Mouse (Mus musculus): ENCODE results near the gene Slco4c1. TPM values are rescaled to one million over a fixed set of nuclear protein-coding genes. Genes with fewer than 3 reads are reported as not detected.
A peak's percentile ranks its signal among the peaks of the same experiment; 100 is the strongest.

Gene Slco4c1
- polyA plus RNA-seq, 1 experiment from 2014 or later = 0.10 TPM

GRCm38 (mm10) chr1:96853541-96853940 lies 18.4 kb downstream of the Slco4c1 start:
- Histone ChIP-seq H3K4me2 (replicated peaks) (no peak overlapping the region), H3K27ac (replicated peaks) (no peak overlapping the region), H3K27me3 (no peaks in the 10 kb centered on the region), H3K9me3 (no peaks in the 10 kb centered on the region), H3K36me3 (no peaks in the 10 kb centered on the region), H3K4me3 (no peak overlapping the region), H3K4me1 (no peaks in the 10 kb centered on the region), H3K9ac (replicated peaks) (no peak overlapping the region)
- 87% methylated on average over 4 of the region's 4 CpGs for WGBS
- no peak for ATAC-seq (ENCODE audit: low FRiP score, low read depth)

- no peaks in the 10 kb centered on the region for H3K9me3 ChIP-seq
- no peak overlapping the region for H3K4me2 ChIP-seq (replicated peaks)
- H3K9ac ChIP-seq (replicated peaks) = no peak overlapping the region
- ATAC-seq (ENCODE audit: low FRiP score, low read depth) = no peak
- 72% methylated on average over 4 of the region's 4 CpGs for WGBS
- no peaks in the 10 kb centered on the region for H3K27me3 ChIP-seq
- no peaks in the 10 kb centered on the region for H3K4me1 ChIP-seq
- no peaks in the 10 kb centered on the region for H3K36me3 ChIP-seq
- no peak overlapping the region for H3K4me3 ChIP-seq
- no peak overlapping the region for H3K27ac ChIP-seq (replicated peaks)
These were observed 22.9 kb downstream of the Slco4c1 start for GRCm38 (mm10) chr1:96849101-96849500.

GRCm38 (mm10) chr1:96848606-96849005 lies 23.4 kb downstream of the Slco4c1 start:
- Histone ChIP-seq H3K4me2 (replicated peaks) (no peak overlapping the region), H3K36me3 (no peaks in the 10 kb centered on the region), H3K27ac (replicated peaks) (no peak overlapping the region), H3K4me1 (no peaks in the 10 kb centered on the region), H3K4me3 (no peak overlapping the region), H3K27me3 (no peaks in the 10 kb centered on the region), H3K9ac (replicated peaks) (no peak overlapping the region), H3K9me3 (no peaks in the 10 kb centered on the region)
- whole genome bisulfite sequencing = 51% methylated on average over 2 of the region's 2 CpGs
- ATAC-seq (ENCODE audit: low FRiP score, low read depth) = no peak

- 0 out of 2 replicates have a peak, but pooled peaks have one; percentile 24 for ATAC-seq (ENCODE audit: low FRiP score, low read depth)
- Histone ChIP-seq H3K4me1 (no peaks in the 10 kb centered on the region), H3K9me3 (no peaks in the 10 kb centered on the region), H3K27ac (replicated peaks) (no peak overlapping the region), H3K9ac (replicated peaks) (no peak overlapping the region), H3K4me3 (no peak overlapping the region), H3K4me2 (replicated peaks) (no peak overlapping the region), H3K27me3 (no peaks in the 10 kb centered on the region), H3K36me3 (no peaks in the 10 kb centered on the region)
- WGBS = 5% methylated on average over 3 of the region's 3 CpGs
These were observed 25.2 kb downstream of the Slco4c1 start for GRCm38 (mm10) chr1:96846727-96847126.

- 74% methylated on average over 2 of the region's 2 CpGs for WGBS
- H3K4me2 ChIP-seq (replicated peaks) = no peak overlapping the region
- ATAC-seq (ENCODE audit: low FRiP score, low read depth) = no peak
- H3K9me3 ChIP-seq = no peaks in the 10 kb centered on the region
- no peak overlapping the region for H3K27ac ChIP-seq (replicated peaks)
- no peak overlapping the region for H3K9ac ChIP-seq (replicated peaks)
- no peaks in the 10 kb centered on the region for H3K4me1 ChIP-seq
- H3K4me3 ChIP-seq = no peak overlapping the region
- no peaks in the 10 kb centered on the region for H3K36me3 ChIP-seq
- H3K27me3 ChIP-seq = no peaks in the 10 kb centered on the region
These were observed 66.7 kb downstream of the Slco4c1 start for GRCm38 (mm10) chr1:96805287-96805727.

- Histone ChIP-seq H3K9me3 (no peaks in the 10 kb centered on the region), H3K4me2 (replicated peaks) (no peak overlapping the region), H3K4me1 (no peaks in the 10 kb centered on the region), H3K27me3 (no peaks in the 10 kb centered on the region), H3K36me3 (no peaks in the 10 kb centered on the region), H3K4me3 (no peak overlapping the region), H3K27ac (replicated peaks) (no peak overlapping the region), H3K9ac (replicated peaks) (no peak overlapping the region)
- ATAC-seq (ENCODE audit: low FRiP score, low read depth) = peak; percentile 75; the same call in 1 of the 2 replicates
These were observed 70.4 kb downstream of the Slco4c1 start for GRCm38 (mm10) chr1:96801595-96801994.

GRCm38 (mm10) chr1:96794690-96795089 lies 77.3 kb downstream of the Slco4c1 start:
- Histone ChIP-seq H3K36me3 (no peaks in the 10 kb centered on the region), H3K27me3 (no peaks in the 10 kb centered on the region), H3K27ac (replicated peaks) (no peak overlapping the region), H3K9me3 (no peaks in the 10 kb centered on the region), H3K4me3 (no peak overlapping the region), H3K4me1 (no peaks in the 10 kb centered on the region), H3K9ac (replicated peaks) (no peak overlapping the region), H3K4me2 (replicated peaks) (no peak overlapping the region)
- WGBS = 85% methylated on average over 4 of the region's 4 CpGs
- no peak for ATAC-seq (ENCODE audit: low FRiP score, low read depth)

- Histone ChIP-seq H3K9ac (replicated peaks) (no peak overlapping the region), H3K9me3 (no peaks in the 10 kb centered on the region), H3K36me3 (no peaks in the 10 kb centered on the region), H3K4me1 (no peaks in the 10 kb centered on the region), H3K4me2 (replicated peaks) (no peak overlapping the region), H3K27ac (replicated peaks) (no peak overlapping the region), H3K27me3 (no peaks in the 10 kb centered on the region), H3K4me3 (no peak overlapping the region)
- 79% methylated on average over 5 of the region's 5 CpGs for WGBS
- ATAC-seq (ENCODE audit: low FRiP score, low read depth) = no peak
These were observed 77.7 kb downstream of the Slco4c1 start for GRCm38 (mm10) chr1:96794290-96794689.

GRCm38 (mm10) chr1:96789268-96789667 lies 82.7 kb downstream of the Slco4c1 start:
- WGBS = 94% methylated on average over 1 of the region's 1 CpGs
- Histone ChIP-seq H3K4me2 (replicated peaks) (no peak overlapping the region), H3K4me1 (no peaks in the 10 kb centered on the region), H3K4me3 (no peak overlapping the region), H3K9ac (replicated peaks) (no peak overlapping the region), H3K27me3 (no peaks in the 10 kb centered on the region), H3K9me3 (no peaks in the 10 kb centered on the region), H3K36me3 (no peaks in the 10 kb centered on the region), H3K27ac (replicated peaks) (no peak overlapping the region)
- no peak for ATAC-seq (ENCODE audit: low FRiP score, low read depth)

GRCm38 (mm10) chr1:96774174-96774573 lies 97.8 kb downstream of the Slco4c1 start:
- Histone ChIP-seq H3K4me3 (no peak overlapping the region), H3K9ac (replicated peaks) (no peak overlapping the region), H3K4me2 (replicated peaks) (no peak overlapping the region), H3K9me3 (no peaks in the 10 kb centered on the region), H3K27me3 (no peaks in the 10 kb centered on the region), H3K36me3 (no peaks in the 10 kb centered on the region), H3K27ac (replicated peaks) (no peak overlapping the region), H3K4me1 (no peaks in the 10 kb centered on the region)
- ATAC-seq (ENCODE audit: low FRiP score, low read depth) = no peak; the same call in 1 of the 2 replicates
- 89% methylated on average over 4 of the region's 4 CpGs for WGBS

GRCm38 (mm10) chr1:96773712-96774111 lies 98.3 kb downstream of the Slco4c1 start:
- Histone ChIP-seq H3K27me3 (no peaks in the 10 kb centered on the region), H3K36me3 (no peaks in the 10 kb centered on the region), H3K4me1 (no peaks in the 10 kb centered on the region), H3K27ac (replicated peaks) (no peak overlapping the region), H3K4me3 (no peak overlapping the region), H3K4me2 (replicated peaks) (no peak overlapping the region), H3K9ac (replicated peaks) (no peak overlapping the region), H3K9me3 (no peaks in the 10 kb centered on the region)
- 51% methylated on average over 5 of the region's 5 CpGs for WGBS
- peak; percentile 66 for ATAC-seq (ENCODE audit: low FRiP score, low read depth)

- 89% methylated on average over 1 of the region's 1 CpGs for WGBS
These were observed 101.7 kb downstream of the Slco4c1 start for GRCm38 (mm10) chr1:96770283-96770682.

GRCm38 (mm10) chr1:96768264-96768663 lies 103.7 kb downstream of the Slco4c1 start:
- Histone ChIP-seq H3K27ac (replicated peaks) (no peak overlapping the region), H3K4me3 (no peak overlapping the region), H3K9ac (replicated peaks) (no peak overlapping the region), H3K36me3 (no peaks in the 10 kb centered on the region), H3K9me3 (no peaks in the 10 kb centered on the region), H3K4me1 (no peaks in the 10 kb centered on the region), H3K4me2 (replicated peaks) (no peak overlapping the region), H3K27me3 (no peaks in the 10 kb centered on the region)
- WGBS = 29% methylated on average over 4 of the region's 4 CpGs
- ATAC-seq (ENCODE audit: low FRiP score, low read depth) = 0 out of 2 replicates have a peak, but pooled peaks have one; percentile 47

More at GRCm38 (mm10) chr1:96770283-96770682, 101.7 kb downstream of the Slco4c1 start:
- Histone ChIP-seq H3K4me1 (no peaks in the 10 kb centered on the region), H3K4me2 (replicated peaks) (no peak overlapping the region), H3K27ac (replicated peaks) (no peak overlapping the region), H3K27me3 (no peaks in the 10 kb centered on the region), H3K4me3 (no peak overlapping the region), H3K9ac (replicated peaks) (no peak overlapping the region), H3K9me3 (no peaks in the 10 kb centered on the region), H3K36me3 (no peaks in the 10 kb centered on the region)
- ATAC-seq (ENCODE audit: low FRiP score, low read depth) = no peak
